Mouse (Mus musculus) forebrain, embryonic 16.5 days (tissue): ENCODE data around the gene Dnttip2. TPM values are rescaled to one million over a fixed set of nuclear protein-coding genes. Genes with fewer than 3 reads are reported as not detected.

Experiments
- microRNA counts: library from miRNA; unstranded; fragments of <30 nt; microRNA quantifications from one replicate; lab custom pipeline; 2016
- microRNA-seq: library from miRNA; unstranded; fragments of <30 nt; microRNA quantifications from one replicate; pipeline ENCODE4, GENCODE M21; 2017
- polyA plus RNA-seq: library from polyadenylated mRNA; unstranded; fragments of >200 nt; fragmentation: Nextera tagmentation; extraction: Ambion mirVana; gene quantifications from 2 replicates; pipeline ENCODE4 v1.2.1, GENCODE M21; 2015

Gene Dnttip2
- polyA plus RNA-seq, 1 experiment from 2014 or later = 51.9 TPM

MicroRNAs encoded within 50 kb of the gene (microRNA counts, 519-probe panel; counts per million panel counts)
- 2,000 counts per million, percentile 28 among the panel's probes with 10 or more counts for microRNA mmu-miR-760 (lab: Ali Mortazavi, UCI)

Small RNAs within 50 kb of the gene (microRNA-seq; reads per million reads assigned to microRNA genes)
- gene Gm22903 = not detected
- 357 reads per million, percentile 69 among the genes with 10 or more reads in this experiment for gene Mir760

Other genes starting within 250 kb of the Dnttip2 start
- 0.70 and 0.87 TPM in 2 replicates for gene Abca4, start 229.9 kb upstream of the Dnttip2 start, polyA plus RNA-seq
- 51.2 TPM in 2 replicates for gene Gclm, start 28.8 kb upstream of the Dnttip2 start, polyA plus RNA-seq
- 5.3 and 5.6 TPM in 2 replicates for gene Bcar3, start 19.7 kb downstream of the Dnttip2 start, polyA plus RNA-seq